Mouse (Mus musculus) lung, postnatal 36 days (tissue): Measurements from ENCODE around the gene Nkd1.

ENCODE experiments used
- DNase-seq: peaks from one replicate; pipeline ENCODE4 v3.0.0; 2022; ENCODE audit warnings: mixed read lengths

Nkd1 gene

DNA sequence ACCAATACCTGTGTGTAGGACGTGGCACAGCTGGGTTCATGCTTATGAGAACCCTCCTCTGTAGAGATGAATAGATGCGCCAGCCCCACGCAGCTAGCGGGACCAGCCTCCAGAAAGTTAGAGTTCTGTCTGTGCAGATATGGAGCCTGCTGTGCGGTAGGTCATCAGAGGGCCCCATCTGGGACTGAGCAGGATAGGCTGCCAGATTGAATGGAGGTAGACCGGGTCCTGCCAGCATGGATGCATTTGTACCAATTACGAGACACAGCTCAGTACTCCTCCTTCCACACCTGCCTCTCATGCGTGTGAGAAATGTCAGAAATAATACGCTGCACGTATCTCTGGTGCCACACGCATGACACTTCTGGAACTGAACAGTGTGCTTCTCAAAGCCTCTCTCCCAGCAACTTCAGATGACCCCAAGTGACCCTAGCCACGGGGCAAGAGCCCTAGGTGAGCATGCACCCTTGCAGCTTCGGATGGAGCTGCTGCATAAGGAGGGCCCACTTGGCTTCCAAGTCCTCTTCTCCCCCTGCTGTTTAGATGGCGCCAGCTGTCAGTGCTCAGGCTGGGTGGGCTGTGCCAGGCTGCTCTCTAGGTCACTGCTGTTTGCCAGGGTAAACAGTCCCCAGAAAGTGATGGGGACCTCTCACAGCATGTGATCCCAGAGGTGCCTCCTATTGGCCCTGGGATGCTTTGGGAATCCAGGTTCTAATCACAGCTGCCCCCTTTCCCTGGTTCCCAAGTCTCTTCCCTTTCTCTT is 57.4 kb downstream of the Nkd1 start:
- DNase-seq = no peak

DNA sequence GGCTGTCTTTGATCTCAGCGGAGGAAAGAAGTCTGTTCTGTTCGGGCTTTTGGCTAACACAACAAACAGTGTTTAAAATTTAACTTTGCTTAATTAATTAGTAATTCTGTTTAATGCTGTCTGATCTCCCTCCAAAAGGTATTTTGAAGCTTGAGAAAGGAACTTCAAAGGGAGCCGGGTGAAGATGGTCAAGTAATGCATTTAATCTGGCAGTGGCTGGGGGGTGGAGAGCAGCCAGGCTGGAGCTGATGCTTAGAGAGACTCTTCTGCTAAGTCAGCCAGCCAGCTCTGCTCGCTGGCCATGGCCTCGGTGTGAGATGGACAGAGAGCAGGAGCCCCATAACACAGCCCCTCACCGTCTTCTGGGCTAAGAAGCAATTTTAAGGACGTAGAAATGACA is 58.1 kb downstream of the Nkd1 start:
- DNase-seq = no peak

DNA sequence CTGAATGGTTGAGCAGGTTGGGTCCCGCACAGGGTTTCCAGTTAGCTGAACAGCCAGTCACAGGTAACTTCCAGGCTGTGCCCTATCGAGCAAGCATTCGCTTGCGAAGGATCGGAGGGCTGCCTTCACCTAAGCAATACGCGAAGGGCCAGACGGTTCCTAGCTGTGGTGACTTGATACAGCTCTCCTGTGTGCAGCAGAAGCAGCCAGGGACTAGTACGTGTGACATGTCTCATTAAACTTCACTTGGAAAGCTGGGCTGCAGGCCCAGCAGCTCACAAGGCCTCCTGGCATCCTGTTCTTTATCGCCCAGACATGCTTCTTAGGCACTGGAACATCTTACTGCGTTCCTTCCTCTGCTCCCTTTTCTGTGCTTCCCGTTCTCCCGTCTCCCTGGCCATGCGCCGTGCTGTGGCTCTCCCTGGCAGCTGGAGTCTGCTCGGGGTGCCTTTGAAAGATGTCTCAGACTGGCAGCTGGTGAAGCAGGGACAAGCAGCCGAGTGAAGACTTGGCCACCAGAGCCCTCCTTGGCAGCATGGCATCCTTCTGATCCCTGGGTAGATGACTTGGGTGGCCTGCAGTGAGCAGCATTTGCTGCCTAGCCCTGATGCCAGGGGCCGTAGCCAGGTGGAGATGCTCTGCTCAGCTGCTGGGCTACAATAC is 58.6 kb downstream of the Nkd1 start:
- no peak for DNase-seq

DNA sequence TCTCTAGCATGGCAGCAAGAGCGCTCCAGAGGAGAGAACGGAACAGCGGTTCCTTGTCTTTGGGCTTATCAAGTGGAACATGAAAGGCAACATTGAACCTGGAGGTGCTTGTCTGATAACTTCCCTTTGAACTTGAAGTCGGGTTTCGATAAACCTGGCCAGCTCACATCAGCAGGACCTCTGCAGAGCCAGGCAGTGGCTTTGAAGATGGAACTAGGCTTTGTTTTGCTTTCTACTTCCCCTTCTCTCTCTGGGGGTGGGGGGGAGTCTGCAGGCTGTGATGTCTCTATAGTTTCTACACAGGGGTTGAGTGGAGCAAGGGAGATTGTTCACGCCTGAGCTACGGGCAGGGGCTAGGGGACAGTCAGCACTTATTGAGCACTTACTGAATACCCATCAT is 59.6 kb downstream of the Nkd1 start:
- no peak for DNase-seq

DNA sequence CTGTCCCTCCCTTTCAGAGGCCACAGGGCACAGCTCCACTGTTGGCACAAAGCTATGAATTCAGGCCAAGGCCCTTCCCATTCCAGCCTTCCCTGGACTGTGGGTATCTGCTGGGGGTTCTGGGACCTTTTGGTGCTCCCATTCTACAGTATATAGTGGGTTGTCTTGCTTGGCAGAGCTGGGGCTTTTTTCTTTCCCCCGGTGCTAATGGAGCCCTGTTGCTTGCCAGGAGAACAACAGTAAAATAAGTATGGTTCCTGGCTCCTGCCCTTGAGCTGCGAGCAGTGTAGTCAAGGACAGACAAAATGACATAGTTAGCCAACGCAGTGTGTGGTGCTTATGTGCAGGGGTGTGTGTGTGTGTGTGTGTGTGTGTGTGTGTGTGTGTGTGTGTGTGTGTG is 62.7 kb downstream of the Nkd1 start:
- DNase-seq = no peak

DNA sequence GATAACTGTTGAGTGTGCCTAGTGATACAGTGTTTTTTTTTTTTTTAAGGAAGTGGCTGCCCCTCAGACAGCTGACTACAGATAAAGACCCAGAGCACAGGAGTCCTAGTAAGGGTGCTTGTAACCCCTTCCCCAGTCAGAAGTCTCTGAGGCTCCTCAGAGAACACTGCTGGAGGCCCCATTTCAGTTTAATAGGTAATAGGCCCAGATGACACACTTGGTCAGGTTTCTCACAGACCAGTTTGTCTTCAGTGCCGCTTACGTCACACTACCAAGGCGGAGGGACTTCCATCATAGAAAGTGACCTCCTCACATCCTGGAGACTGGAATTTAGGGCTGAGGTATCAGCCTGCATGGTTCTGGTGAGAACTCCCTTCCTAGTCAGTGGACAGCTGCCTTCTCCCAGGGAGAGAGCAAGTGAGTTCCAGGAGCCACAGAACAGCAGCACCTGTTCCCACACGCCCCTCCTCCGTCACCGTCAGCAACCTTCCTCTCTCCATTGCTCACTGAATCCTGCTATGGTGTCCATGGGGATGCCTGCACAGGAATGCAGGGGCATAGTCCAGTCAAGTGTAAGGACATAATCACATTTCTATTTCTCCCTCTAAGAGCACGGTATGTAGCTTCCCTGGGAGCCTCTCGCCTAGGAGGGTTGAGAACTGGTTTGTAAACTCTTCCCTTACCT is 67.2 kb downstream of the Nkd1 start:
- DNase-seq = no peak

DNA sequence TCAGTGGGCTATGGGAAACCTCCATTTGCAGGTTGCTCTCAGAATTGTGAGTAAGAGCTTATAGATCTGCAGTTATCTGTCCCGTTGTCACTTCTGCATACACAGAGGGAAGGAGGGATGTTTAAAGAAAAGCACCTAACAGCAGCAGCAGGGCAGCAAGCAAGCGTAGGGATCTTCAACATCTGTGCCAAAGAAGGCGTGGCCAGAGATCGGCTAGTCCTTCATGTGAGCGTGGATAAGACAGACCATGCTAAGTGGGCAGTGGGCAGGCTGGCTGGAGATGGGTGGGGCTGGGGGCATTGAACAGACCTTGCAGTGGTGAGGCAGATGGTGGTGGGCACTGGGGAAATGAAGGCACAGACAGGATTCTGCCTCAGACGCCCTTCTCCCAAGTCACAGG is 69.1 kb downstream of the Nkd1 start:
- DNase-seq = no peak

DNA sequence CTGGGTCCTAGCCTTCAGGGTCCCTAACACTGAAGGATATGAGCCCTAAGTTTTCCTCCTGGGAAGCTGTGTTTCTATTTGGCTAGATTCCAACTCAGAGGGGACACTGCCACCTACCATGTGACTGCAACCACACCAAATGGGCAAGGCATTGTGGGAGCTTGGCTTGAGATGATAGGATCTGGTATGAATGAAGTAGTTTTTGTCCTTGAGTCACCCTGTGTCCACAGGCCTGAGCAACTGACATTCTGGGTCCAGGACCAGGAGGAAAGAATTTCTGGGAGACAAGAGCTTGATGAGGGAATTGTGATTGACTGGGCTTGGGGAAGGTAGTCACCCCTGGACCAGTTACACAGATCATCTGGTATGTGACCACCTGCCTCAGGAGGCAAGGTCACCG is 72.8 kb downstream of the Nkd1 start:
- DNase-seq = no peak

DNA sequence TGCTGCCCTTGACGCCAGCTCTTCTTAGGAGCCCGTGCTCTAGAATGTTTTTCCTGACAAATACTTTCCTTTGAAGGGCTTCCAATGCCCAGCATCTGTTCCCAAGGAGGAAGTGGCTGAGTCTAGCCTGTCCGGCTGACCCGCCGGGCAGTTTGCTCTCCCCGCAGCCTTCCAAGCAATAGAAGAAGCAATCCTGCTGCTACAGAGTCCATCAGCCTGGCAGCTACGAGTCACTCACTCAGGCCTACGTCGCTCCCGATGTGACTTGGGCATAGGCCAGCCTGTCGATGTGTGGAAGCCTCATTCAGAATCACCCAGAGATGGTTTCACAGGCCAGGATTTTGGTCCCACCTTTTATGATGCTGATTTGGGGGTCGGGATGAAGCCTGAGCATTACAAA is 74.9 kb downstream of the Nkd1 start:
- no peak for DNase-seq

DNA sequence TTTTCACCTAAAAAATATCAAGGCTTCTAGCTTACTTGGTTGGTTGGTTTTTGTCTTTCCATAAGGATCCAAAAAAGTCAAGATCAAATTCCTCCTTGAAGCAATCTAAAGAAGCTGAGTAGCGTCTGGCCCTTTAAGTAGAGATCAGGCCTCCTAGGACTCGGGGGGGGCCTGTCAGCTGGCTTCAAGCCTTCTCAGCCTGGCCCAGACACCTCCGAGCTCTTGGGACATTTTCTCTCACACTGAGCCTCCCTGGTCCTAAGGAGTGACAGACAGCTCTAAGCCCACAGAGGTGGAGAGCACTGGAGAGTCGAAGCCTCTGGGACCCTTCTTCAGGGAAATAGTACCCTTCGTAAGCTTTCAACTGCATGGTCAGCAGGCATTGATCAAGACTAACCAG is 77.4 kb downstream of the Nkd1 start:
- DNase-seq = no peak

DNA sequence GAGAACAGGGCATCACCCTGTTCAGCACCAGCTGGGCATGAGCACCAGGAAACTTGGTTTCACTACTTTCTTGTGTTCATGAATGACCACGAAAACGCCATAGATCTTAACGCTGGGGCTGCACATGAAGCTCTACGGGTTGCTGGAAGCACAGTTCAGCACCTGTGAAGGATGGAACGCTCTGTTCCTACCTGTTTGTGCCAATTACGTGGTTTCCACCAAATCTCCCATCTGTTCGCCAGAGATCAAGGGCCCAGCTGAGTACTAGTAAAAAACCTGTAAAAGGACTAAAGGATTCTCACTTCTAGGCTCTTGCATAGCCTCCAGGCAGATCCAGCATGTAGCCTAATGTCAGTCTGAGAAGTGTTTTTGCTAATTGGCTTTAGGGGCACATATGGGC is 78.3 kb downstream of the Nkd1 start:
- DNase-seq = no peak

DNA sequence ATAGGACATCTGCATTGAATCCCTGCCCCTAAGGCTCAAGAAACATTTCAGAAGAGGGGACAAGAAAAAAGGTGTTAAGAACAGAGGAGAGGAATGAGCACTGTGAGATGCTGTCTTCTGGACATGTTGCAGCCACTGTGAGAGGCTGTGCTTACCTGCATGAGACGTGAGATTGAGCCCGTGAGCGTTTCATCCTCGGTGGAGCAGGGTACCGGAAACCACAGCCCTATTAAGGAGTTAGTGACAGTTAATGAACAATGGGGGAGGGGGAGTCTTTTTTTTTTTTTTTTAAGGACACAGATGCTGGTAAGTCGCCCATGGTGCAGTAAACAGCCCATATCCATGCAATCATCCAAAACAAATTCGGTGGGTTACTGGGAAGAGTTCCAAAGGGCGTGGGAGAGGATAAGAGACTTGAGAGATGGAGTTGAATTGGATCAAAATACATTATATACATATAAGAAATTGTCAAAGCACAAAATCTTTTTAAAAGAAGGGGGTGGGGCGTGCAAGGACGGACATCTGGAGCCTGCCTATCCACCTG is 82.4 kb downstream of the Nkd1 start:
- DNase-seq = no peak

DNA sequence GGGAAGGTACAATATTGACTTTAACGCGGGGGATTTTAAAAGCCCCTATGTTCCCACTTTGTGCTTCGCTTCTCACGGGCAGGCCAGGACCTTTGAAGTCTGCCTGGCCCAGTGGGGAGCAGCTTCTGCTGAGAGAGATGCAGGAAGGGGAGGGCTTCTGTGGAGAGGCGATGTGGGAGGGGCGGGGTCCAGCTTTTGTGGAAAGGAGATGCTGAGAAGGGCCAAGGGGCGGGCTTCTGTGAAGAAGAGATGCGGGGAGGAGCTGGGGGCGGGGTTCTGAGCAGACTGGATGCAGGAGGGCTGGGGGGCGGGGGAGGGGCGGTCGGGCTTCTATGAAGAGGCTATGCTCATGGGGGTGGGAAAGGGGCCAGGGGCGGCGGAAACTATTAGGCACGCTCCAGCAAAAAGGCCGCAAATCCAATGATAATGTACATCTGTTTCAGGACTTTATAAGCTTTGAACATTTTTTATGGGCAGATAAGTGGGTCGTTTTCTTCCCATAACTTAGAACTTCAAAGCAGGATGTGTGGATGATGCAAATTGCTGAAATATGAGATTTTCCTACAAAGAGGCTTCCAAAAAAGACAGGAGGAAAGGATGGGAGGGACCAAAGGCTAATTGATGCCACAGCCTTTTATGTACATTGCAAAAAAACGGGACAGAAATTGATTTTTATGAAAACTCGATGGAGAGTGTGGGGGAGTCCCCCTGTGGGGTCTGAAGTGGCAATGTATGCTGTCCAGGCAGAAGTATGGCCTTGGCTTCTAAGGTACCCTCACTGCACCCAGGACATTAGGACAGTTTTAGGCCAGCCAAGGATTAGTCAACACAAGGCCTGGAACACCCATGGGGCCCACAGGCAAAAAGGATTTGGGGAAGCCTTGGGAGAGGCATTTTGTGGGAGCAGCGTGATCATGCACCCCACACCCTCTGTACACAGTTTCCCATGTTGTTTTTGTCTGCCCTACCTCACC is 83.2 kb downstream of the Nkd1 start:
- peak; percentile 71 for DNase-seq

DNA sequence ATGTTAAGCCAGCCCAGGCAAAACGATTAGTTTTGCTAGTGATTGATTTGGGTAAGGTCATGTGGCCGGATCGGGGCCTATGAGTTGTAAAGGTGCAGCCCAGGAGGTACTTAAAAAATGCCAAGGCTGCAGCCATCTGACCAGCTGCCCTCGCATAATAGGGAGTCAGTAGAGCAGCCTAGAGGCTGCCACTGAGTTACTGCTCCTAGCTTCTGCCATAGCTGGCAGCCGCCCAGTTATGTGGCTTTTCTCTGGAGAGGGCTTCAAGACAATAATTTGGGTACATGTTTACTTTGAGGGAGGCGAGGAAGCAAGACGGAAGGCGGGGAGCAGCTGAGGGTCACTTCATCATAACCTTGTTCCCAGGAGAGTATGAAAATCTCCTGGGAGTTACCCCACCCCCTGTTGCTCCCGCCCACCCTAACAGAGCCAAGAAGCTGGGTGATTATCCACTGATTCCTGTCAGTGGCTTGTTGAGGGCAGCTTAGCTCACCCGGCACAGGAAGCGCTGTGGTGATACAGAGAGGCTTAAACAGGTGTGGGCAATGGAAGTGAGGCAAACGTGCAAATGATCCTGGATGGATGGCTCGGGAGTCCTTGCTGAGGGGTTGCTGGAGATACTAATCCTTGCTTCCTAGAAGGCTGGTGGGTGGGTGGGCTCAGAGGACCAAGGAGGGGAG is 84.3 kb downstream of the Nkd1 start:
- DNase-seq = peak; percentile 61

DNA sequence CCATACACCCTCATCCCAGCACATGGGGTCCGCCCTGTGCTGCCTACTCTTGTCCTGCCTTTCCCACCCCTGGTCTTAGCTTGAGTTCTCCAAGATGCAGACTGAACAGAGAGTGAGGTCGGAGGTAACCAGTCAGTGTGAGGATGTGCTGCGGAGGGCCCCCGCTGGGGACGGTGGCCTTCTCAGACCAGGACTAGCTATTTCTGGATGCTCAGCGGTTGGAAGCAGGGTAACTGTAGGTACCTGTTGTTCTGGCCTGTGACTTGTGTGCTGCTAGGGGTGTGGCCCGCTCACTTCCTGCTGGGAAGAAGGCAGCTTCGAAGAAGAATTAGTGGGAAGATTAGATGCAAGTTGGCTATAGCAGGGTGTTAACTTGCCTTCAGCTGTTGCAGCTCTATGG is 87.9 kb downstream of the Nkd1 start:
- DNase-seq = no peak

DNA sequence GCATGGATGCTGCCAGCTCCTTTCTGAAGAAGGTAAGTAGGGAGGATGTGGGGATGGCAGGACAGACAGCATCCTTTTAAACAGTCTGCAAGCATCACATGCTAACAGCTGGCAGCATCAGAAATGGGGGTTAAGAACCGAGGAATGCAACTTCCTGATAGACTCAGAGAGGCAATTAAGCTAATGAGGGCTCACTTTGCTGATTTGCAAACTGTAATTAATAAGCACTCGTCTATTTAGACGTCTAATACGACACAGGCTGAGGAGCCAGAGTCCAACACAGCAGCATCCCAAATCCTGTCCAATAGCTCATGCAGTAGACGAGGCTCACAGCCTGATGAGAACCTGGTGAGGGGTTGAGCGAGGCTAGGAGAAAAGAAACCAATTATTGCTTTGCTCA is 89.1 kb downstream of the Nkd1 start:
- DNase-seq = no peak

DNA sequence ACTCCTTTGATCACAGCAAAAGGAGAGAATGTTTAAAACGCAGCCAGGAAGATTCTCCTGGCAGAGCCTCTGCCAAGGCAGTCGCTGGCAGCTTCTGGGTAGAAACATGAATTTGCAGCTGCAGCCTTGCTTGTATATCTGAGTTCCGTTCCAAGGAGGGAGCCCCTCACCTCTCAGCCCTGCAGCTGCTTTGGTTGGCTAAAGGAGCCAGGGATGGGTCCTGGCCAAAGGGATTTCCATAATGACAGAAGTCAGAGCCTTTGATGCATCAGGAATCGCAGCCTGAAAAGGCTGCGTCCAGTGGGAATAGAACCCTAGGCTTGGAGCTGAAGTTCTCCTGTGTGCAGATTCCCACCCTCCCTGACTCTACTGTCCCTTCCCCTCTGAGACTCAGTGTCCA is 93.8 kb downstream of the Nkd1 start:
- DNase-seq = no peak

DNA sequence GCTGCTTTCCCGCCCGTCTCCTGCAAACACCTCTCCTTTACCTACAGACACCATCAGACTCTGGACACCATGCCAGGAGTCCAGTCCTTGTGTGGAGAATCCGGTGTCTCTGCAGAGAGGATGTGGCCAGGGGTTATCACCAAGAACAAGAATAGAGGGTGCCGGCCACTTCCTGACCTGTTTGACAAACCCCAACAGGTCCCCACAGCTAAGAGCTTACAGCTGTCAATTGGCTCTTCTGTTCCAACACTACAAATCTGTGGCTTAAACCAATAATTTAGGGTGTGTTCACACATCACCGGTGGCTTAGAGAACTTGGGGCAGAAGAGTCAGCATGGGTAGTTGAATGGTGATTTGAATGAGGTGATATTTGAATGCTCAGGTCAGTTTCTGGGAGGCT is 97.5 kb downstream of the Nkd1 start:
- no peak for DNase-seq

DNA sequence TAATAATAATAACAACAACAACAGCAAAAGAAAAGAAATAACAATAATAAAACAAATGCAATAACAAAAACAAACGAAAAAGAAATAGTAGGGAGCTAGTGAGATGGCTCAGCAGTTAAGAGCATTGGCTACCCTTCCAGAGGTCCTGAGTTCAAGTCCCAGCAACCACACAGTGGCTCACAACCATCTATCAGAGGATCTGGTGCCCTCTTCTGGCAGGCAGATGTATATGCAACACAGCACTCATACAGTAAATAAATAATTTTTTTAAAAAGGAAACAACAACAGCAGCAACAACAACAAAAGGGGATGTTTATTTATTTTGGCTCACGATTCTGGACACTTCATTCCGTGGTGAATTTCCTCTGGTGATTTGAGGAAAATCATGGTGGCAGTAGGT is 98.4 kb downstream of the Nkd1 start:
- peak; percentile 33 for DNase-seq

DNA sequence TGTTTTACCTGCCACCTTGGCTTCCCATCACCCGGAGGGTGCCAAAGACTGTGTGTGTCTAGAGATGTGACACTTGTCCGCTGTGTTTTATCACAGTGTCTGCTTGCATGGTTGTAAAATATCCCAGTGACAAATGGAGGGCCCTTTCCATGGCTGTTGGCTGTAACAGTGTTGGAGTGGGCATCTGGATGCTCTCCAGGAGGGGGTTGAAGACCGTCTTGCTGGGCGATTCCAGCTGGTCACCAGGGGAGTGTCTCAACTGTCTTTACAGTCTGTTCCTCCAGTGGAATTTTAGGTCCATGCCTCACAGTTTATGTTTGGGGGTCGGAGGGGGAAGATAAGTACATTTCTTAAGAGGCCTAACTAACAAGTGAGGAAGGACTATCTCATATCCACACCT is 99.8 kb downstream of the Nkd1 start:
- DNase-seq = no peak

DNA sequence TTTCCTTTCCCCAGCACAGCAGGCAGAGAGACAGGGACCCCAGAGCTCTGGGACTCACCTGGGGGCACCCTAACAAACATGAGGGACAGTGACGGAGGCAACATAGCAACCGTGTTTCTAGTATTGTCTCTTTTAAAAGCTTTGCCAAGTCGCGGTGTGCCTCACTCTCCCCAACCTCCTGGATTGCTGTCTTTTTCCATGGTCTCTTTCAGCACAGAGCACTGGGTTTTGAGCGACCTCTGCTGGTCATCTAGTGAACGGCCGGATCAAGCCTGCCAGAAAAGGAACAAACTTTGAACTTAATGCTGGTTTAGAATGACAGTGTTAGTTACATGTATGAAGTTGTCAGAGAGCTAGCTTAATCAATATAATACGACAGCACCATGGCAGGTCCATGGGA is 100.3 kb downstream of the Nkd1 start:
- peak; percentile 91 for DNase-seq

DNA sequence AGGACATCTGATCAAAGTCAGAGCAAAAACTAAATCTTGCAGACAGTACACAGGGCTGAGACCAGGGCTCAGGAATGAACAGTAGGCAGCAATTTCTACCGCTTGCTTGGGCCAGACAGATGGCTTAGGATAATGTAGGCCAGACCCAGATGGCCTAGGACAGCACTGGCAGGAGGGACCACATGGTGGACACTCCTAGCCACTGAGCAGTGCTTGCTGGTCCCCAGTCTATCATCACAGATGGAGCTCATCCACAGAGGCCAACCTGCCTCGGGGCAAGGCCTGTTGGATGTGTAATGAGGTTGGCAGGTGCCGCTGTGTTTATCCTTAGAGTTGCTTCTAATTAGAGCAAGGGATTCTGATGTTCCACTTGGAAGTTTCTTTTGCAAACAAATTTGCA is 102.2 kb downstream of the Nkd1 start:
- DNase-seq = no peak
